Mouse (Mus musculus) myocyte (in vitro differentiated cells): Measurements from ENCODE around the gene Sorcs2. TPM values are rescaled to one million over a fixed set of nuclear protein-coding genes. Genes with fewer than 3 reads are reported as not detected.

Source experiments
- H3K27me3 ChIP-seq: one replicate; pipeline ENCODE4 v1.6.1; 2011; ENCODE audit not compliant: control insufficient read depth, insufficient read depth, insufficient read length
- H3K36me3 ChIP-seq: one replicate; pipeline ENCODE4 v1.6.1; 2011; ENCODE audit not compliant: control insufficient read depth, insufficient read depth
- H3K4me2 ChIP-seq: one replicate; pipeline ENCODE4 v1.6.1; 2011; ENCODE audit warnings: low read depth, control low read depth
- H3K4me3 ChIP-seq: one replicate; pipeline ENCODE4 v1.5.1; 2011; ENCODE audit warnings: mild to moderate bottlenecking, control low read depth, moderate library complexity
- H3K79me2 ChIP-seq: one replicate; pipeline ENCODE4 v1.6.1; 2011; ENCODE audit not compliant: control insufficient read depth, insufficient read depth
- H3ac ChIP-seq: one replicate; pipeline ENCODE4 v1.6.1; 2011; ENCODE audit not compliant: control insufficient read depth, insufficient read length
- CEBPB ChIP-seq: IDR thresholded peaks from 2 replicates; pipeline ENCODE4 v1.6.1; 2011; ENCODE audit warnings: mild to moderate bottlenecking, moderate library complexity; ENCODE audit not compliant: poor library complexity, insufficient read depth, severe bottlenecking
- E2F4 ChIP-seq: IDR thresholded peaks from one replicate; pipeline ENCODE4 v1.6.1; 2011; ENCODE audit warnings: mild to moderate bottlenecking, control low read depth, moderate library complexity; ENCODE audit not compliant: insufficient read depth
- MAX ChIP-seq: IDR thresholded peaks from one replicate; pipeline ENCODE4 v1.6.1; 2011; ENCODE audit warnings: low read depth, mild to moderate bottlenecking, control low read depth
- MYOD1 ChIP-seq, 3 experiments: IDR thresholded peaks; one replicate each; pipeline ENCODE4 v1.6.1; 2011; ENCODE audit warnings: control low read depth in 2 of 3, low read depth in 2 of 3, mild to moderate bottlenecking in 2 of 3, moderate library complexity in 1 of 3; ENCODE audit not compliant: insufficient read length in 2 of 3, control insufficient read depth in 1 of 3
- MYOG ChIP-seq, 3 experiments: IDR thresholded peaks; one replicate each; pipeline ENCODE4 v1.6.1; 2011; ENCODE audit warnings: control low read depth in 2 of 3, low read depth in 2 of 3, mild to moderate bottlenecking in 2 of 3; ENCODE audit not compliant: insufficient read length in 2 of 3, control insufficient read depth in 1 of 3, insufficient read depth in 1 of 3
- POLR2A ChIP-seq: IDR thresholded peaks from one replicate; pipeline ENCODE4 v1.6.1; 2011; ENCODE audit warnings: low read depth, mild to moderate bottlenecking, control low read depth, moderate library complexity; ENCODE audit not compliant: insufficient read length
- POLR2AphosphoS2 ChIP-seq: IDR thresholded peaks from one replicate; pipeline ENCODE4 v1.6.1; 2011; ENCODE audit warnings: low read depth, control low read depth; ENCODE audit not compliant: insufficient read length
- REST ChIP-seq: IDR thresholded peaks from one replicate; pipeline ENCODE4 v1.6.1; 2011; ENCODE audit warnings: mild to moderate bottlenecking, control low read depth, moderate library complexity; ENCODE audit not compliant: insufficient read depth, insufficient read length
- SRF ChIP-seq: IDR thresholded peaks from one replicate; pipeline ENCODE4 v1.6.1; 2011; ENCODE audit warnings: low read depth; ENCODE audit not compliant: control insufficient read depth, insufficient read length
- TCF12 ChIP-seq: IDR thresholded peaks from one replicate; pipeline ENCODE4 v1.6.1; 2011; ENCODE audit warnings: mild to moderate bottlenecking, control low read depth; ENCODE audit not compliant: poor library complexity, insufficient read depth, severe bottlenecking
- TCF3 ChIP-seq: IDR thresholded peaks from one replicate; pipeline ENCODE4 v1.6.1; 2011; ENCODE audit warnings: low read depth, control low read depth; ENCODE audit not compliant: insufficient read length
- USF1 ChIP-seq: IDR thresholded peaks from one replicate; pipeline ENCODE4 v1.6.1; 2011; ENCODE audit warnings: low read depth, mild to moderate bottlenecking, control low read depth, moderate library complexity
- polyA plus RNA-seq: library from polyadenylated mRNA; unstranded; fragments of >200 nt; fragmentation: generic; extraction: Trizol; gene quantifications from one replicate; pipeline ENCODE4 v1.2.1, GENCODE M21; 2012; ENCODE audit warnings: missing spikeins

Sorcs2 gene
- polyA plus RNA-seq, 1 experiment, result 58.2 TPM

DNA sequence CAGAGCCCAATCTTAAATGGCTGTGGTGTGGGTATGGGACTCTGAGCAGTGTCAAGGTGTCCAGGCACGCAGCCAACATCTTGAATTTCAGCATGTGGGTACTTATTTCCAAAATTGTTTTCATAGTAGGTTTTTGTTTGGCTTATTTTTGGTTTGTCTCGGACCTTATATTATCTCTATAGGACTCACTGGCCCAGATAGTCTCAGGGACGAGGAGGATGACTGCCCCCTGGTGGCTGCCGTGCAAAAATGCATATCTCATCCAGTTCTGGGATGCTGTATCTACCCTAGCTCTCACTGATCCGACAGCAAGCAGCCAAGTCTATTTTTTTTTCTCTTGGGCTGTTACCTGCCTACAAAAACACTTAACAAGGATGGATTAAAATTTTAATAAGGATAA is 422.3 kb downstream of the Sorcs2 start:
- peaks cover 25% of the 10 kb centered on the region for H3K36me3 ChIP-seq
- H3ac ChIP-seq, result no peak overlapping the region
- H3K4me2 ChIP-seq, result no peak overlapping the region
- no peaks in the 10 kb centered on the region for H3K27me3 ChIP-seq
- H3K79me2 ChIP-seq, result no peaks in the 10 kb centered on the region
- H3K4me3 ChIP-seq, result no peak overlapping the region
- TF ChIP-seq REST, result no peak
- no peak for TF ChIP-seq USF1
- TF ChIP-seq TCF3, result no peak
- no peak for TF ChIP-seq MYOD1 (IDR thresholded peaks at IDR 0.05; ENCODE audit: control insufficient read depth in 1 of 3, insufficient read length in 2 of 3, low read depth in 2 of 3)
- TF ChIP-seq POLR2AphosphoS2, result no peak

DNA sequence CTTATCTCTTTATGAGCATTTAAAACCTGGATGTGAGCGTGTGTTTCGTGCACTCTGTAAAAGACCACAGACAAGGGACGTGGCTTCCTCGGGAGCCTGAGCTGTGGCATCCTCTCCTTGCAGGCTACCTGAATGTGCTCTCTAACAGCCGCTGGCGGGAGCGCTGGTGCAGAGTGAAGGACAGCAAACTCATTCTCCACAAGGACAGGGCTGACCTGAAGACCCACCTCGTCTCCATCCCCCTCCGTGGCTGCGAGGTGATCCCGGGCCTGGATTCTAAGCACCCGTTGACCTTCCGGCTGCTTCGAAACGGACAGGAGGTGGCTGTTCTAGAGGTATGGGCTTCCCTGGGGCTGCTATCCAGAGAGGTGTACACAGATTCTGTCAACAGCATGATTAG is 423.7 kb downstream of the Sorcs2 start:
- Histone ChIP-seq H3ac (no peak overlapping the region), H3K79me2 (no peaks in the 10 kb centered on the region), H3K27me3 (no peaks in the 10 kb centered on the region), H3K36me3 (peaks cover 25% of the 10 kb centered on the region), H3K4me2 (peak overlapping the region; percentile 64), H3K4me3 (no peak overlapping the region)
- no peak for TF ChIP-seq USF1
- no peak for TF ChIP-seq TCF3
- no peak for TF ChIP-seq MYOD1 (IDR thresholded peaks at IDR 0.05; ENCODE audit: control insufficient read depth in 1 of 3, insufficient read length in 2 of 3, low read depth in 2 of 3)
- no peak for TF ChIP-seq E2F4
- TF ChIP-seq POLR2AphosphoS2, result no peak
- no peak for TF ChIP-seq MYOG (IDR thresholded peaks at IDR 0.05; ENCODE audit: control insufficient read depth in 1 of 3, insufficient read depth in 1 of 3, insufficient read length in 2 of 3, low read depth in 2 of 3)
- TF ChIP-seq MAX, result no peak
- TF ChIP-seq REST, result no peak
- TF ChIP-seq CEBPB, result no peak
- no peak for TF ChIP-seq POLR2A
- TF ChIP-seq SRF, result no peak
- TF ChIP-seq TCF12, result no peak

- Histone ChIP-seq H3K36me3 (peaks cover 26% of the 10 kb centered on the region), H3K4me2 (peak overlapping the region; percentile 64), H3K79me2 (no peaks in the 10 kb centered on the region), H3ac (no peak overlapping the region), H3K27me3 (no peaks in the 10 kb centered on the region), H3K4me3 (no peak overlapping the region)
- peak in 2 of 3 experiments; percentile 54 to 83 for TF ChIP-seq MYOD1 (IDR thresholded peaks at IDR 0.05; ENCODE audit: control insufficient read depth in 1 of 3, insufficient read length in 2 of 3, low read depth in 2 of 3)
- no peak for TF ChIP-seq USF1
- TF ChIP-seq MYOG (IDR thresholded peaks at IDR 0.05; ENCODE audit: control insufficient read depth in 1 of 3, insufficient read depth in 1 of 3, insufficient read length in 2 of 3, low read depth in 2 of 3), result peak in 2 of 3 experiments; percentile 66 to 70
Measured at GRCm38 (mm10) chr5:35973800-35974199, 424.1 kb downstream of the Sorcs2 start.

DNA sequence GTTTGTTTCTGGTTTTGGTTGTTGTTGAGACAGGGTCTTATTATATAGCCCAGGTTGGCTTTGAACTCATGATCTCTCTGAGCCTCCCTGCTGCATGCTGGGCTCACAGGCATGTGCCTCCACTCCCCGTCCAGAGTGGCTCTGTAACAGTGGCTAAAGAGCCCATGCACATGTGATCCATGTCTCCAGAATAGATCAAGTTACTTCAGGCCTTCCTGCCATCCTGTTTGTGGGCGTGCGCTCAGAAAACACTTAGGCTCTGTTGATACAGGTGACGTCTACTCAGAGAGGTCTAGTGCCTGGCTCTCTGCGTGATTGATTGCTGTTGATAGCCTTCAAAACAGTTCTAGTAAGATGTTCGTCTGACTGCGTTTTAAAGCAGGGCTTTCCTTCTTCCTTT is 425.2 kb downstream of the Sorcs2 start:
- Histone ChIP-seq H3K4me2 (peak overlapping the region; percentile 64), H3K4me3 (no peak overlapping the region), H3K27me3 (no peaks in the 10 kb centered on the region), H3K79me2 (no peaks in the 10 kb centered on the region), H3ac (no peak overlapping the region), H3K36me3 (peaks cover 35% of the 10 kb centered on the region)
- no peak for TF ChIP-seq E2F4
- TF ChIP-seq USF1, result peak; percentile 33
- no peak for TF ChIP-seq CEBPB
- TF ChIP-seq MYOD1 (IDR thresholded peaks at IDR 0.05; ENCODE audit: control insufficient read depth in 1 of 3, insufficient read length in 2 of 3, low read depth in 2 of 3), result peak in 1 of 3 experiments; percentile 5
- peak; percentile 28 for TF ChIP-seq MAX
- TF ChIP-seq SRF, result peak; percentile 16

DNA sequence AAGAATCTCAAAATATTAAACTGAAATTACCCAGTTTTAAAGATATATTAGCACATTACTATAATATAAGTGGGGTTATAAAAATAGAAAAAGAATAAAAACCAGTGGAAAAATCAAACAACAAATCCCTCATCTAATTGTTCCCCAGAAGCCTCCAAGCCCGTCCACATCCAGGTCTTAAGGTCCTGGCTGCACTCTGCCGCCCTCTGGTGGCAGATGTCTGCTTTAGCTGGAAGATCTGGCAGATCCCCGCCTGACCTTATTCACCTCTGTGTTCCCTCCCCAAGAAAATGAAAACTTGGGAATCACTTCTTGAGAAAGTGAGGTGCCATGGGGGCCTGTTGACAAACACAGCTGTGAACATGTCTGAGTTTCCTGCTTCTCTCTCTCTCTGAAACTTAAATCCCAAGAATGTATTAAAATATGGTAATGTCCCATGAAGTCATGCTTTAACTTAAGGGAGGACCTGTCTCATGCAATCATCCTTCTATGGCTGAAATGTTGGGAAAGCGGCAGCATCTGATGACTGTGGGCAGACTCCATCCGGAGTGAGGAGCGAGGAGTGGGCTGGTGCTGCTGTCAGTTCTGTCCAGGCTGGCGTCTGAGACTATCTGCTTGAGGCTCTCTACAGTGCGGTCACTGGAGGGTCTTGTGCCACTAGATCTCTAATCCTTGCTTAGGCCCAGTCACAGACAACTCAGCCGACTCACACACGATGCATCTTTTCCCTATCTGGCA is 425.9 kb downstream of the Sorcs2 start:
- Histone ChIP-seq H3K27me3 (no peaks in the 10 kb centered on the region), H3K4me3 (no peak overlapping the region), H3ac (no peak overlapping the region), H3K79me2 (no peaks in the 10 kb centered on the region), H3K4me2 (no peak overlapping the region), H3K36me3 (peaks cover 39% of the 10 kb centered on the region)
- no peak for TF ChIP-seq POLR2A
- peak; percentile 77; the same call in 1 of the 2 replicates for TF ChIP-seq CEBPB
- peak; percentile 41 for TF ChIP-seq POLR2AphosphoS2
- TF ChIP-seq MAX, result no peak
